In the genomic region with DNA sequence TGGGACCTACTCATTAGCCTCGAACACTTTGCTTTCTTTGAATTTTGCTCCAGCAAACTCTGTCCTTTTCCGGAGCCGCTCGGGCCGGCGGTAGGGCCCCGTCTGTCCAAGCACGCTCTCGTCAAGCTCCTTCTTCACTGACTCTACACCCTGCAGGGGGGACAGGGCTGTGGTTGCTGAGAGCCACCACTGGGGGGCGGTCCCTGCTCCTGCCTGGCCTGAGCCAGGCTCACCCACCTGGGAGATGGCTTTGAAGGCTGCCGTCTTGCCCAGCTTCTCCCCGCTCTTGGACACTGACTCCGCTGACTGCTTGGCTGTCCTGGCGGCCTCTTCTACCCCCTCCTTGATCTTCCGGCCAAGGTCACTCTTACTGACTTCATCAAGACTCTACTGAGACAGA, we compare ENCODE assay signal across 8 mouse cellular contexts. TPM values are rescaled to one million over a fixed set of nuclear protein-coding genes. Genes with fewer than 3 reads are reported as not detected.
DNase-seq lines count a peak whose midpoint lies in the region; ATAC-seq lines count a peak whose summit lies in the region.

No protein-coding gene starts in this region.

- H3K4me2 ChIP-seq in liver, embryonic 11.5 days, result no peak overlapping the region

- no peak overlapping the region for H3K4me3 ChIP-seq in liver, embryonic 11.5 days (ENCODE audit: low read depth, low read length)

- ATAC-seq in liver, embryonic 11.5 days (replicated peaks; ENCODE audit: low FRiP score), result peak; percentile 68

- H3K27ac ChIP-seq in liver, embryonic 11.5 days (ENCODE audit: low read depth, low read length), result no peak overlapping the region

- no peaks in the 10 kb centered on the region for H3K9me3 ChIP-seq in liver, embryonic 11.5 days (ENCODE audit: control insufficient read depth, low read length)

- peaks cover 57% of the 10 kb centered on the region for H3K36me3 ChIP-seq in liver, embryonic 11.5 days (ENCODE audit: control insufficient read depth, insufficient read depth, low read length)

- H3K27me3 ChIP-seq in liver, embryonic 11.5 days (replicated peaks; ENCODE audit: control insufficient read depth, insufficient read depth, low read length), result no peaks in the 10 kb centered on the region

- H3K9ac ChIP-seq in liver, embryonic 11.5 days (ENCODE audit: low read depth, low read length), result no peak overlapping the region

- DNase-seq in cerebellum, postnatal 10 days, result peak; percentile 49 to 56
- no peak for DNase-seq in cerebellum, adult 9-11 months
- DNase-seq in thymus, postnatal 0 days (ENCODE audit: low spot score), result peak; percentile 13
- DNase-seq in thymus, postnatal 25 days, result no peak
- no peak for DNase-seq in liver, embryonic 11.5 days (ENCODE audit: low spot score)
- DNase-seq in frontal cortex, postnatal 25 days (ENCODE audit: low spot score in 2 of 2), result no peak
- no peak for DNase-seq in cerebellum, adult 11 months
- no peak for DNase-seq in right cerebral cortex, postnatal 14 days

- 85% methylated on average over 15 of the region's 15 CpGs for WGBS in liver, embryonic 11.5 days

- no peaks in the 10 kb centered on the region for H3K4me1 ChIP-seq in liver, embryonic 11.5 days (replicated peaks; ENCODE audit: control insufficient read depth, insufficient read depth, low read length)

RNA-seq across cellular contexts. Expression of a gene that starts 8.1 kb away (rescaled TPM):
- 49.3 and 50.6 TPM in 2 replicates for polyA plus RNA-seq in thymus, postnatal 0 days (2015; fragmentation: Nextera tagmentation; extraction: Ambion mirVana)
- 99.2 and 105 TPM in 2 replicates for polyA plus RNA-seq in liver, embryonic 11.5 days (2014; fragmentation: Nextera tagmentation; extraction: Ambion mirVana)

RNA-seq across cellular contexts. Expression of a gene that starts 8.6 kb away (rescaled TPM):
- polyA plus RNA-seq in thymus, postnatal 0 days (2015; fragmentation: Nextera tagmentation; extraction: Ambion mirVana), result 8.5 and 8.7 TPM in 2 replicates
- 21.4 and 23.2 TPM in 2 replicates for polyA plus RNA-seq in liver, embryonic 11.5 days (2014; fragmentation: Nextera tagmentation; extraction: Ambion mirVana)

RNA-seq across cellular contexts. Expression of a gene that starts 14.7 kb away (rescaled TPM):
- polyA plus RNA-seq in thymus, postnatal 0 days (2015; fragmentation: Nextera tagmentation; extraction: Ambion mirVana), result 34.5 and 36.4 TPM in 2 replicates
- polyA plus RNA-seq in liver, embryonic 11.5 days (2014; fragmentation: Nextera tagmentation; extraction: Ambion mirVana), result 39.3 and 41.8 TPM in 2 replicates

RNA-seq across cellular contexts. Expression of a gene that starts 19.6 kb away (rescaled TPM):
- polyA plus RNA-seq in thymus, postnatal 0 days (2015; fragmentation: Nextera tagmentation; extraction: Ambion mirVana), result 2.3 and 4.0 TPM in 2 replicates
- 1.5 and 1.7 TPM in 2 replicates for polyA plus RNA-seq in liver, embryonic 11.5 days (2014; fragmentation: Nextera tagmentation; extraction: Ambion mirVana)

RNA-seq across cellular contexts. Expression of a gene that starts 29.0 kb away (rescaled TPM):
- 0.21 and 0.26 TPM in 2 replicates for polyA plus RNA-seq in thymus, postnatal 0 days (2015; fragmentation: Nextera tagmentation; extraction: Ambion mirVana)
- polyA plus RNA-seq in liver, embryonic 11.5 days (2014; fragmentation: Nextera tagmentation; extraction: Ambion mirVana), result 0.21 and 0.74 TPM in 2 replicates

Comparison
In these comparisons a context has a peak if more than half of its experiments do, and no peak if none do; other contexts are left out.
1. DNase-seq: peak in cerebellum, postnatal 10 days (2 of 2) and thymus, postnatal 0 days (single experiment); none in cerebellum, adult 9-11 months (single experiment), thymus, postnatal 25 days (single experiment), liver, embryonic 11.5 days (single experiment), frontal cortex, postnatal 25 days (0 of 2), cerebellum, adult 11 months (single experiment) and right cerebral cortex, postnatal 14 days (single experiment).